Mouse (Mus musculus) retina, adult 2 months (tissue): ENCODE results near the gene Olfr1062.
"Not testable (repeated sequence)": the region's sequence is repeated elsewhere in the genome, so short reads cannot be mapped to it uniquely, and the experiment has no call there.

ENCODE experiments used
- DNase-seq: peaks from one replicate; pipeline ENCODE4 v3.0.0-alpha.2; 2012; ENCODE audit warnings: low read depth, low spot score

Olfr1062 gene

GRCm38 (mm10) chr2:86426649-86427048 is at the start of gene Olfr1062:
TSS of gene Olfr1062 (minus strand) at chr2:86426749.
- DNase-seq, result not testable (repeated sequence)

GRCm38 (mm10) chr2:86464442-86465109 is 38.0 kb upstream of the Olfr1062 start:
- no peak for DNase-seq

GRCm38 (mm10) chr2:86460434-86460833 is 33.9 kb upstream of the Olfr1062 start:
- no peak for DNase-seq

GRCm38 (mm10) chr2:86456169-86456568 is 29.6 kb upstream of the Olfr1062 start, which contains the start of gene Olfr1066:
TSS of gene Olfr1066 (minus strand) at chr2:86456269.
- DNase-seq, result no peak

- not testable (repeated sequence) for DNase-seq
Observed at GRCm38 (mm10) chr2:86450491-86450890, 23.9 kb upstream of the Olfr1062 start, which contains the start of gene Olfr1065. TSS of gene Olfr1065 (minus strand) at chr2:86450591.

- DNase-seq, result not testable (repeated sequence)
Observed at GRCm38 (mm10) chr2:86442101-86442500, 15.6 kb upstream of the Olfr1062 start.

- not testable (repeated sequence) for DNase-seq
Observed at GRCm38 (mm10) chr2:86428511-86428910, 2.0 kb upstream of the Olfr1062 start.

- DNase-seq, result no peak
Observed at GRCm38 (mm10) chr2:86413950-86414349, 12.6 kb downstream of the Olfr1062 start, which contains the start of gene Olfr1061. TSS of gene Olfr1061 (minus strand) at chr2:86414050.

GRCm38 (mm10) chr2:86395114-86395513 is 31.4 kb downstream of the Olfr1062 start:
- no peak for DNase-seq

GRCm38 (mm10) chr2:86388461-86388860 is 38.1 kb downstream of the Olfr1062 start, which contains the start of gene Olfr1058:
TSS of gene Olfr1058 (minus strand) at chr2:86388561.
- DNase-seq, result not testable (repeated sequence)

GRCm38 (mm10) chr2:86378293-86378692 is 48.3 kb downstream of the Olfr1062 start, which contains the start of gene Olfr1057:
TSS of gene Olfr1057 (minus strand) at chr2:86378393.
- DNase-seq, result no peak
